Comparison of ENCODE assay signal across 21 mouse cellular contexts in genomic region chr17:9861346-9861745, GRCm38 (mm10).
A peak's percentile ranks its signal among the peaks of the same experiment; 100 is the strongest.
DNase-seq lines count a peak whose midpoint lies in the region; ATAC-seq and TF ChIP-seq lines count a peak whose summit lies in the region.
"Had no signal": no experiment of that assay in that cellular context is flagged by ENCODE, and none has a peak within 500 bp of the region (broad histone marks: within the 10 kb centered on the region; RNA-seq: fewer than 3 reads in every experiment).

No protein-coding gene starts in this region.

- DNase-seq in hindbrain, embryonic 14.5 days (ENCODE audit: low spot score): no peak
- no peak for DNase-seq in hindbrain, embryonic 11.5 days (ENCODE audit: low spot score)
- DNase-seq in layer of hippocampus, adult 9-10 months (ENCODE audit: low spot score): peak; percentile 41
- DNase-seq in right cerebral cortex, postnatal 4 days: no peak
- DNase-seq in adrenal gland, adult 2 months: no peak
- DNase-seq: cerebellum, adult 11-12 months; heart, postnatal 36 days; kidney, adult 11 months; kidney, postnatal 10 days; lung, postnatal 14 days; thymus, adult 18-20 months had no signal

- ATAC-seq in hindbrain, embryonic 14.5 days (ENCODE audit: low FRiP score): no peak
- ATAC-seq in hindbrain, embryonic 11.5 days (ENCODE audit: low FRiP score): no peak
- ATAC-seq in hindbrain, embryonic 15.5 days (ENCODE audit: low FRiP score, low read depth): no peak
- no peak for ATAC-seq in intestine, embryonic 15.5 days
- ATAC-seq: CD4-positive, CD25-positive, alpha-beta regulatory T cell, adult 4 months had no signal

- H3K9ac ChIP-seq in hindbrain, embryonic 14.5 days: no peak overlapping the region
- no peak overlapping the region for H3K9ac ChIP-seq in hindbrain, embryonic 11.5 days (ENCODE audit: low read depth, low read length)
- H3K9ac ChIP-seq in hindbrain, embryonic 15.5 days: no peak overlapping the region
- H3K9ac ChIP-seq in intestine, embryonic 15.5 days: no peak overlapping the region
- H3K9ac ChIP-seq: embryonic facial prominence, embryonic 12.5 days; heart, embryonic 13.5 days; liver, embryonic 15.5 days; neural tube, embryonic 12.5 days had no signal

- H3K27ac ChIP-seq in hindbrain, embryonic 14.5 days: peak overlapping the region; percentile 74
- H3K27ac ChIP-seq in hindbrain, embryonic 11.5 days (ENCODE audit: low read depth, low read length): no peak overlapping the region
- H3K27ac ChIP-seq in hindbrain, embryonic 15.5 days (replicated peaks): peak overlapping the region; percentile 59
- H3K27ac ChIP-seq in intestine, embryonic 15.5 days: no peak overlapping the region
- H3K27ac ChIP-seq: embryonic facial prominence, embryonic 12.5 days; heart, embryonic 13.5 days; liver, embryonic 15.5 days; neural tube, embryonic 12.5 days had no signal

- 70% methylated on average over 6 of the region's 6 CpGs for WGBS in hindbrain, embryonic 14.5 days
- 77% methylated on average over 6 of the region's 6 CpGs for WGBS in hindbrain, embryonic 11.5 days
- WGBS in hindbrain, embryonic 15.5 days: 65% methylated on average over 6 of the region's 6 CpGs
- WGBS in intestine, embryonic 15.5 days: 69% methylated on average over 6 of the region's 6 CpGs

- H3K4me2 ChIP-seq in hindbrain, embryonic 14.5 days (replicated peaks): no peak overlapping the region
- H3K4me2 ChIP-seq in hindbrain, embryonic 11.5 days (replicated peaks; ENCODE audit: low read depth, low read length): no peak overlapping the region
- H3K4me2 ChIP-seq in hindbrain, embryonic 15.5 days: no peak overlapping the region
- H3K4me2 ChIP-seq in myocyte (ENCODE audit: low read depth): no peak overlapping the region
- H3K4me2 ChIP-seq in intestine, embryonic 15.5 days (replicated peaks): no peak overlapping the region
- H3K4me2 ChIP-seq: embryonic facial prominence, embryonic 12.5 days; heart, embryonic 13.5 days; liver, embryonic 15.5 days; neural tube, embryonic 12.5 days had no signal

- peaks cover 11% of the 10 kb centered on the region for H3K9me3 ChIP-seq in hindbrain, embryonic 14.5 days (ENCODE audit: control insufficient read depth, low read length)
- no peaks in the 10 kb centered on the region for H3K9me3 ChIP-seq in hindbrain, embryonic 11.5 days (ENCODE audit: control insufficient read depth, low read length)
- H3K9me3 ChIP-seq in hindbrain, embryonic 15.5 days: peaks cover 8% of the 10 kb centered on the region; the same call in 1 of the 2 replicates
- H3K9me3 ChIP-seq in intestine, embryonic 15.5 days: no peaks in the 10 kb centered on the region
- H3K9me3 ChIP-seq: G1E; liver, embryonic 15.5 days had no signal

- no peak overlapping the region for H3ac ChIP-seq in myocyte (ENCODE audit: control insufficient read depth, insufficient read length)

- no peak overlapping the region for H3K4me3 ChIP-seq in hindbrain, embryonic 14.5 days (replicated peaks; ENCODE audit: low read length)
- H3K4me3 ChIP-seq in hindbrain, embryonic 11.5 days (ENCODE audit: low read depth, low read length): no peak overlapping the region
- H3K4me3 ChIP-seq in hindbrain, embryonic 15.5 days: no peak overlapping the region
- no peak overlapping the region for H3K4me3 ChIP-seq in myocyte
- no peak overlapping the region for H3K4me3 ChIP-seq in intestine, embryonic 15.5 days (replicated peaks)
- H3K4me3 ChIP-seq: embryonic facial prominence, embryonic 12.5 days; heart, embryonic 13.5 days; liver, embryonic 15.5 days; megakaryocyte, embryonic 14.5 days; neural tube, embryonic 12.5 days had no signal

- H3K4me1 ChIP-seq in hindbrain, embryonic 14.5 days (replicated peaks; ENCODE audit: control insufficient read depth, insufficient read depth, low read length): peaks cover 10% of the 10 kb centered on the region; the same call in 1 of the 2 replicates
- no peaks in the 10 kb centered on the region for H3K4me1 ChIP-seq in hindbrain, embryonic 11.5 days (replicated peaks; ENCODE audit: control insufficient read depth, insufficient read depth, low read length)
- peaks cover 12% of the 10 kb centered on the region; the same call in 1 of the 2 replicates for H3K4me1 ChIP-seq in hindbrain, embryonic 15.5 days (replicated peaks)
- no peaks in the 10 kb centered on the region for H3K4me1 ChIP-seq in intestine, embryonic 15.5 days (replicated peaks)
- H3K4me1 ChIP-seq: liver, embryonic 15.5 days; megakaryocyte, embryonic 14.5 days had no signal

- no peaks in the 10 kb centered on the region for H3K79me2 ChIP-seq in myocyte (ENCODE audit: control insufficient read depth, insufficient read depth)

- H3K36me3 ChIP-seq in hindbrain, embryonic 14.5 days (replicated peaks; ENCODE audit: control insufficient read depth, insufficient read depth): no peaks in the 10 kb centered on the region
- H3K36me3 ChIP-seq in hindbrain, embryonic 11.5 days (ENCODE audit: control insufficient read depth, insufficient read depth, low read length): no peaks in the 10 kb centered on the region
- peaks cover 3% of the 10 kb centered on the region; the same call in 1 of the 2 replicates for H3K36me3 ChIP-seq in hindbrain, embryonic 15.5 days
- H3K36me3 ChIP-seq in myocyte (ENCODE audit: control insufficient read depth, insufficient read depth): no peaks in the 10 kb centered on the region
- no peaks in the 10 kb centered on the region for H3K36me3 ChIP-seq in intestine, embryonic 15.5 days
- H3K36me3 ChIP-seq: embryonic facial prominence, embryonic 12.5 days; G1E; heart, embryonic 13.5 days; liver, embryonic 15.5 days; neural tube, embryonic 12.5 days had no signal

- H3K27me3 ChIP-seq in hindbrain, embryonic 14.5 days (ENCODE audit: control insufficient read depth, insufficient read depth, low read length): no peaks in the 10 kb centered on the region
- no peaks in the 10 kb centered on the region for H3K27me3 ChIP-seq in hindbrain, embryonic 11.5 days (ENCODE audit: control insufficient read depth, insufficient read depth, low read length)
- H3K27me3 ChIP-seq in hindbrain, embryonic 15.5 days: no peaks in the 10 kb centered on the region
- no peaks in the 10 kb centered on the region for H3K27me3 ChIP-seq in myocyte (ENCODE audit: control insufficient read depth, insufficient read depth, insufficient read length)
- H3K27me3 ChIP-seq in intestine, embryonic 15.5 days (replicated peaks): no peaks in the 10 kb centered on the region
- H3K27me3 ChIP-seq: embryonic facial prominence, embryonic 12.5 days; heart, embryonic 13.5 days; liver, embryonic 15.5 days; megakaryocyte, embryonic 14.5 days; neural tube, embryonic 12.5 days had no signal

- TF ChIP-seq POLR2A in myocyte (IDR thresholded peaks at IDR 0.05; ENCODE audit: insufficient read length, low read depth): no peak

TF ChIP-seq in myocyte, 11 proteins besides CTCF, POLR2A, EP300 and RAD21:
- peak in 1 of 3 experiments; percentile 51 for TF ChIP-seq MYOG (IDR thresholded peaks at IDR 0.05; ENCODE audit: control insufficient read depth in 1 of 3, insufficient read depth in 1 of 3, insufficient read length in 2 of 3, low read depth in 2 of 3)
- TF ChIP-seq TCF12 (IDR thresholded peaks at IDR 0.05; ENCODE audit: insufficient read depth, poor library complexity, severe bottlenecking): no peak
- peak in 2 of 3 experiments; percentile 10 to 62 for TF ChIP-seq MYOD1 (IDR thresholded peaks at IDR 0.05; ENCODE audit: control insufficient read depth in 1 of 3, insufficient read length in 2 of 3, low read depth in 2 of 3)

Comparison
In these comparisons a context has a peak if more than half of its experiments do, and no peak if none do; other contexts are left out.
1. H3K27ac ChIP-seq: peak in hindbrain, embryonic 14.5 days (single experiment) and hindbrain, embryonic 15.5 days (single experiment); none in hindbrain, embryonic 11.5 days (single experiment) and intestine, embryonic 15.5 days (single experiment).